Mouse (Mus musculus): ENCODE data around the gene Nkd1. TPM values are rescaled to one million over a fixed set of nuclear protein-coding genes. Genes with fewer than 3 reads are reported as not detected.

Nkd1 gene
- polyA plus RNA-seq, 1 experiment from 2014 or later, result 46.4 TPM

GRCm38 (mm10) chr8:88544677-88545076 lies 23.5 kb downstream of the Nkd1 start:
- Histone ChIP-seq H3K9ac (ENCODE audit: low read depth, low read length) (no peak overlapping the region), H3K36me3 (ENCODE audit: control insufficient read depth, insufficient read depth, low read length) (peaks cover 36% of the 10 kb centered on the region), H3K4me2 (ENCODE audit: low read depth, low read length) (no peak overlapping the region), H3K4me1 (ENCODE audit: control insufficient read depth, insufficient read depth, low read length) (peaks cover 28% of the 10 kb centered on the region), H3K4me3 (ENCODE audit: low read depth, low read length) (no peak overlapping the region), H3K27ac (replicated peaks; ENCODE audit: low read depth, low read length) (no peak overlapping the region), H3K27me3 (replicated peaks; ENCODE audit: control insufficient read depth, insufficient read depth, low read length) (no peaks in the 10 kb centered on the region), H3K9me3 (ENCODE audit: control insufficient read depth, low read length) (peaks cover 8% of the 10 kb centered on the region; the same call in 1 of the 2 replicates)
- WGBS, result 34% methylated on average over 4 of the region's 4 CpGs
- peak; percentile 83 for DNase-seq (ENCODE audit: low spot score)
- ATAC-seq (ENCODE audit: low read depth), result peak; percentile 58

- no peak for DNase-seq (ENCODE audit: low spot score)
- Histone ChIP-seq H3K4me3 (ENCODE audit: low read depth, low read length) (no peak overlapping the region), H3K9me3 (ENCODE audit: control insufficient read depth, low read length) (peaks cover 8% of the 10 kb centered on the region; the same call in 1 of the 2 replicates), H3K9ac (ENCODE audit: low read depth, low read length) (no peak overlapping the region), H3K27ac (replicated peaks; ENCODE audit: low read depth, low read length) (peak overlapping the region; percentile 88), H3K4me2 (ENCODE audit: low read depth, low read length) (0 out of 2 replicates have a peak overlapping the region, but pooled peaks have one; percentile 0), H3K36me3 (ENCODE audit: control insufficient read depth, insufficient read depth, low read length) (peaks cover 29% of the 10 kb centered on the region), H3K4me1 (ENCODE audit: control insufficient read depth, insufficient read depth, low read length) (peaks cover 28% of the 10 kb centered on the region), H3K27me3 (replicated peaks; ENCODE audit: control insufficient read depth, insufficient read depth, low read length) (no peaks in the 10 kb centered on the region)
- 95% methylated on average over 7 of the region's 7 CpGs for WGBS
- ATAC-seq (ENCODE audit: low read depth), result no peak
Measured at GRCm38 (mm10) chr8:88545441-88545840, 24.3 kb downstream of the Nkd1 start.

GRCm38 (mm10) chr8:88546032-88546732 lies 25.0 kb downstream of the Nkd1 start:
- Histone ChIP-seq H3K27ac (replicated peaks; ENCODE audit: low read depth, low read length) (peak overlapping the region; percentile 88), H3K4me1 (ENCODE audit: control insufficient read depth, insufficient read depth, low read length) (peaks cover 28% of the 10 kb centered on the region), H3K9me3 (ENCODE audit: control insufficient read depth, low read length) (peaks cover 8% of the 10 kb centered on the region; the same call in 1 of the 2 replicates), H3K36me3 (ENCODE audit: control insufficient read depth, insufficient read depth, low read length) (peaks cover 25% of the 10 kb centered on the region), H3K4me3 (ENCODE audit: low read depth, low read length) (no peak overlapping the region), H3K9ac (ENCODE audit: low read depth, low read length) (peak overlapping the region; percentile 45), H3K4me2 (ENCODE audit: low read depth, low read length) (peak overlapping the region; percentile 0; the same call in 1 of the 2 replicates), H3K27me3 (replicated peaks; ENCODE audit: control insufficient read depth, insufficient read depth, low read length) (no peaks in the 10 kb centered on the region)
- peak; percentile 66; the same call in 1 of the 2 replicates for ATAC-seq (ENCODE audit: low read depth)
- WGBS, result 33% methylated on average over 18 of the region's 18 CpGs
- peak; percentile 90 for DNase-seq (ENCODE audit: low spot score)

GRCm38 (mm10) chr8:88555669-88556068 lies 34.5 kb downstream of the Nkd1 start:
- H3K9ac ChIP-seq (ENCODE audit: low read depth, low read length), result no peak overlapping the region
- H3K36me3 ChIP-seq (ENCODE audit: control insufficient read depth, insufficient read depth, low read length), result 0 out of 2 replicates have a peak, but pooled peaks cover 13% of the 10 kb centered on the region
- H3K27ac ChIP-seq (replicated peaks; ENCODE audit: low read depth, low read length), result no peak overlapping the region
- H3K9me3 ChIP-seq (ENCODE audit: control insufficient read depth, low read length), result no peaks in the 10 kb centered on the region
- H3K4me2 ChIP-seq (ENCODE audit: low read depth, low read length), result no peak overlapping the region
- no peak overlapping the region for H3K4me3 ChIP-seq (ENCODE audit: low read depth, low read length)
- no peaks in the 10 kb centered on the region for H3K4me1 ChIP-seq (ENCODE audit: control insufficient read depth, insufficient read depth, low read length)
- WGBS, result 43% methylated on average over 4 of the region's 4 CpGs
- H3K27me3 ChIP-seq (replicated peaks; ENCODE audit: control insufficient read depth, insufficient read depth, low read length), result no peaks in the 10 kb centered on the region
- ATAC-seq (ENCODE audit: low read depth), result no peak
- DNase-seq (ENCODE audit: low spot score), result no peak

GRCm38 (mm10) chr8:88559985-88560473 lies 38.9 kb downstream of the Nkd1 start:
- 92% methylated on average over 6 of the region's 6 CpGs for WGBS
- Histone ChIP-seq H3K4me2 (ENCODE audit: low read depth, low read length) (no peak overlapping the region), H3K27me3 (replicated peaks; ENCODE audit: control insufficient read depth, insufficient read depth, low read length) (no peaks in the 10 kb centered on the region), H3K4me3 (ENCODE audit: low read depth, low read length) (no peak overlapping the region), H3K9me3 (ENCODE audit: control insufficient read depth, low read length) (no peaks in the 10 kb centered on the region), H3K4me1 (ENCODE audit: control insufficient read depth, insufficient read depth, low read length) (peaks cover 20% of the 10 kb centered on the region), H3K9ac (ENCODE audit: low read depth, low read length) (no peak overlapping the region), H3K27ac (replicated peaks; ENCODE audit: low read depth, low read length) (no peak overlapping the region), H3K36me3 (ENCODE audit: control insufficient read depth, insufficient read depth, low read length) (0 out of 2 replicates have a peak, but pooled peaks cover 7% of the 10 kb centered on the region)
- DNase-seq (ENCODE audit: low spot score) (no peak), ATAC-seq (ENCODE audit: low read depth) (no peak)

- DNase-seq (ENCODE audit: low spot score), result no peak
- WGBS, result 49% methylated on average over 3 of the region's 3 CpGs
- Histone ChIP-seq H3K4me1 (ENCODE audit: control insufficient read depth, insufficient read depth, low read length) (peaks cover 30% of the 10 kb centered on the region), H3K4me2 (ENCODE audit: low read depth, low read length) (no peak overlapping the region), H3K27me3 (replicated peaks; ENCODE audit: control insufficient read depth, insufficient read depth, low read length) (no peaks in the 10 kb centered on the region), H3K4me3 (ENCODE audit: low read depth, low read length) (no peak overlapping the region), H3K9me3 (ENCODE audit: control insufficient read depth, low read length) (no peaks in the 10 kb centered on the region), H3K27ac (replicated peaks; ENCODE audit: low read depth, low read length) (no peak overlapping the region), H3K9ac (ENCODE audit: low read depth, low read length) (no peak overlapping the region), H3K36me3 (ENCODE audit: control insufficient read depth, insufficient read depth, low read length) (0 out of 2 replicates have a peak, but pooled peaks cover 2% of the 10 kb centered on the region)
- ATAC-seq (ENCODE audit: low read depth), result no peak
Measured at GRCm38 (mm10) chr8:88561402-88561801, 40.2 kb downstream of the Nkd1 start.

DNA sequence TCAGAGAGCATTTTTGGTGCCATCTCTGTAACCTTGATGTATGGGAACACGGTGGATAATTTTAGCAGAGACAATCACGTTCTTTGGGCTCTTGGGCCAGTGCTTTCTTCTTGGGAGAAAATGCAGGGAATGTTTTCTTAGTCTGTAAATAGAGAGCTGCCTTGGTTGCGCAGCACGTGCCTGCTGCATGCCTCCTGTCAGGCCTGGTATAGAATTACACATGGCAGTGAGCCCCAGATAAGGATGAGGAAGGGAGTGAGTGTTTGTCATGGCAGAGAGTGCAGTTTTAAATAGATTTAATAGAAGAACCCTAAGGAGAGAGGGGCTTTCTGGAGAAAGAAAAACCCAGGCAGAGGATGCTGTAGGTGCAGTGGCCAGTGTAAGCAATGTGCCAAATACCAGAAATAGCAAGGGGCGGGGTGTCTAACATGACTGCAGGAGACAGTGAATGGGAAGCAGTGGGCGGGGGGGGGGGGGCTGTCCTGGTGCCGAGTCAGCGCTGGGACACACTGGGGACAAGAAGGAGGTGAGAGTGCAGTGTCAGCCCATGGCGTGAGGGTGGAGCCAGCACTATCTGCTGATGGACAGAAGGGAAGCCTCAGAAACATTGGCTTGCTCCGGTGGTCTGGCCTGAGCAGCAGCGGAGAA lies 43.2 kb downstream of the Nkd1 start:
- Histone ChIP-seq H3K27me3 (replicated peaks; ENCODE audit: control insufficient read depth, insufficient read depth, low read length) (no peaks in the 10 kb centered on the region), H3K36me3 (ENCODE audit: control insufficient read depth, insufficient read depth, low read length) (no peaks in the 10 kb centered on the region), H3K4me3 (ENCODE audit: low read depth, low read length) (no peak overlapping the region), H3K4me2 (ENCODE audit: low read depth, low read length) (no peak overlapping the region), H3K4me1 (ENCODE audit: control insufficient read depth, insufficient read depth, low read length) (peaks cover 60% of the 10 kb centered on the region), H3K27ac (replicated peaks; ENCODE audit: low read depth, low read length) (no peak overlapping the region), H3K9me3 (ENCODE audit: control insufficient read depth, low read length) (no peaks in the 10 kb centered on the region), H3K9ac (ENCODE audit: low read depth, low read length) (no peak overlapping the region)
- ATAC-seq (ENCODE audit: low read depth) (peak; percentile 24), DNase-seq (ENCODE audit: low spot score) (no peak)
- WGBS, result 33% methylated on average over 11 of the region's 11 CpGs

- no peaks in the 10 kb centered on the region for H3K9me3 ChIP-seq (ENCODE audit: control insufficient read depth, low read length)
- no peaks in the 10 kb centered on the region for H3K36me3 ChIP-seq (ENCODE audit: control insufficient read depth, insufficient read depth, low read length)
- no peak overlapping the region for H3K4me2 ChIP-seq (ENCODE audit: low read depth, low read length)
- ATAC-seq (ENCODE audit: low read depth) (0 out of 2 replicates have a peak, but pooled peaks have one; percentile 16), DNase-seq (ENCODE audit: low spot score) (no peak)
- WGBS, result 78% methylated on average over 4 of the region's 4 CpGs
- peaks cover 77% of the 10 kb centered on the region for H3K4me1 ChIP-seq (ENCODE audit: control insufficient read depth, insufficient read depth, low read length)
- H3K9ac ChIP-seq (ENCODE audit: low read depth, low read length), result no peak overlapping the region
- H3K27ac ChIP-seq (replicated peaks; ENCODE audit: low read depth, low read length), result no peak overlapping the region
- no peak overlapping the region for H3K4me3 ChIP-seq (ENCODE audit: low read depth, low read length)
- H3K27me3 ChIP-seq (replicated peaks; ENCODE audit: control insufficient read depth, insufficient read depth, low read length), result no peaks in the 10 kb centered on the region
Measured at GRCm38 (mm10) chr8:88566119-88566518, 45.0 kb downstream of the Nkd1 start.
